Mouse (Mus musculus) thymus, adult 2 months (tissue): Measurements from ENCODE around the gene Pdcd10.

ENCODE experiments used
- CTCF ChIP-seq: fragments of 200-500 bp; IDR thresholded peaks from 2 replicates; pipeline ENCODE4 v1.5.1; 2012; ENCODE audit warnings: mild to moderate bottlenecking, control low read depth, low read length, moderate library complexity, borderline replicate concordance; ENCODE audit not compliant: control insufficient read depth, poor library complexity, insufficient read depth; ENCODE audit errors: extremely low read depth
- POLR2A ChIP-seq: fragments of 200-500 bp; IDR thresholded peaks from 2 replicates; pipeline ENCODE4 v1.6.1; 2012; ENCODE audit warnings: mild to moderate bottlenecking, low read length, control low read depth, moderate library complexity; ENCODE audit not compliant: control insufficient read depth, poor library complexity, insufficient read depth; ENCODE audit errors: extremely low read depth

- TF ChIP-seq POLR2A, result no peak
- no peak for TF ChIP-seq CTCF
These were observed 28.2 kb upstream of the Pdcd10 start for GRCm38 (mm10) chr3:75584898-75585297.
